ENCODE assay signal across 8 mouse cellular contexts in the genomic region with DNA sequence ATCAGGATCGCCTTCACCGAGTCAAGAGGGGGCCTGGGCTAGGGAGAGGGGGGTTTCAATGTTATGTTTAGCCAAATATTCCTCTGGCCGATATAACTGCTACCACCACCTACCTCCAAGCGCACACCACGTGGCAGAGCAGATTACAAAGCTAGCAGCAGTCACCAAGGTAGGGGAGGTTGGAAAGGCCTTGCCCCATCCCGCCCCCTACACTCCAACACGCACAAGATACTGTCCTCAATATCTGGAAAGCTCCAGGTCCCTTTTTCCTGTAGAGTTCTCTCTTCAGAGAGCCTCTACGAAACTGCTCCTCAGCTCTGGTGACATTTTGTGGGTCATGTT.
DNase-seq lines count a peak whose midpoint lies in the region; ATAC-seq and TF ChIP-seq lines count a peak whose summit lies in the region.

No protein-coding gene starts in this region.

- ATAC-seq in lung, embryonic 16.5 days (ENCODE audit: low read depth): no peak
- ATAC-seq in limb, embryonic 14.5 days (ENCODE audit: low FRiP score, low read depth): no peak
- ATAC-seq in neutrophil, adult 5-6 weeks (ENCODE audit: extremely low read depth, insufficient number of reproducible peaks, low FRiP score, poor library complexity, severe bottlenecking): peak; percentile 27; the same call in 1 of the 2 replicates

- WGBS in lung, embryonic 16.5 days: 10% methylated on average over 8 of the region's 8 CpGs
- WGBS in forebrain, embryonic 10.5 days: 1% methylated on average over 8 of the region's 8 CpGs
- WGBS in limb, embryonic 14.5 days: 6% methylated on average over 8 of the region's 8 CpGs

- peak overlapping the region; percentile 49 for H3K9ac ChIP-seq in lung, embryonic 16.5 days (ENCODE audit: low read length)
- H3K9ac ChIP-seq in limb, embryonic 14.5 days (ENCODE audit: low read depth, low read length, severe bottlenecking): no peak overlapping the region

- H3K4me1 ChIP-seq in lung, embryonic 16.5 days (replicated peaks; ENCODE audit: control insufficient read depth, insufficient read depth, low read length): peaks cover 21% of the 10 kb centered on the region
- peaks cover 50% of the 10 kb centered on the region for H3K4me1 ChIP-seq in forebrain, embryonic 10.5 days
- peaks cover 36% of the 10 kb centered on the region for H3K4me1 ChIP-seq in limb, embryonic 14.5 days (ENCODE audit: control insufficient read depth, insufficient read depth, low read length)

- H3K4me2 ChIP-seq in lung, embryonic 16.5 days (ENCODE audit: low read depth, low read length): peak overlapping the region; percentile 59
- peak overlapping the region; percentile 59 for H3K4me2 ChIP-seq in limb, embryonic 14.5 days (replicated peaks; ENCODE audit: low read depth, low read length, severe bottlenecking)

- no peak for DNase-seq in lung, postnatal 14 days
- DNase-seq in forebrain, embryonic 10.5 days (ENCODE audit: extremely low spot score, low spot score): no peak
- no peak for DNase-seq in limb, embryonic 14.5 days (ENCODE audit: low spot score)
- DNase-seq in embryo, embryonic 11 days: no peak
- DNase-seq in left cerebral cortex, adult 8-10 months (ENCODE audit: low spot score in 2 of 2): no peak
- no peak for DNase-seq in gastrocnemius, adult 8-10 months (ENCODE audit: low spot score in 2 of 2)

- H3K27ac ChIP-seq in lung, embryonic 16.5 days (ENCODE audit: low read length): peak overlapping the region; percentile 69
- H3K27ac ChIP-seq in forebrain, embryonic 10.5 days: peak overlapping the region; percentile 80
- H3K27ac ChIP-seq in limb, embryonic 14.5 days (replicated peaks; ENCODE audit: low read depth, low read length): peak overlapping the region; percentile 82; the same call in 1 of the 2 replicates

- no peaks in the 10 kb centered on the region for H3K27me3 ChIP-seq in lung, embryonic 16.5 days (ENCODE audit: control insufficient read depth, insufficient read depth, low read depth, low read length)
- H3K27me3 ChIP-seq in forebrain, embryonic 10.5 days (ENCODE audit: poor library complexity, severe bottlenecking): peaks cover 10% of the 10 kb centered on the region
- no peaks in the 10 kb centered on the region for H3K27me3 ChIP-seq in limb, embryonic 14.5 days (ENCODE audit: control insufficient read depth, insufficient read depth, low read length)

- H3K36me3 ChIP-seq in lung, embryonic 16.5 days (ENCODE audit: control insufficient read depth, insufficient read depth, low read length): no peaks in the 10 kb centered on the region
- H3K36me3 ChIP-seq in forebrain, embryonic 10.5 days (replicated peaks): no peaks in the 10 kb centered on the region
- no peaks in the 10 kb centered on the region for H3K36me3 ChIP-seq in limb, embryonic 14.5 days (ENCODE audit: control insufficient read depth, insufficient read depth, low read length)

- no peak for TF ChIP-seq POLR2A in limb, embryonic 14.5 days (IDR thresholded peaks at IDR 0.05; ENCODE audit: borderline replicate concordance, extremely low read depth, insufficient read depth, insufficient read length)

- no peaks in the 10 kb centered on the region for H3K9me3 ChIP-seq in lung, embryonic 16.5 days (ENCODE audit: control insufficient read depth, low read length)
- H3K9me3 ChIP-seq in forebrain, embryonic 10.5 days: no peaks in the 10 kb centered on the region
- H3K9me3 ChIP-seq in limb, embryonic 14.5 days (ENCODE audit: control insufficient read depth, low read length): no peaks in the 10 kb centered on the region

- peak overlapping the region; percentile 37 for H3K4me3 ChIP-seq in lung, embryonic 16.5 days (ENCODE audit: low read length)
- peak overlapping the region; percentile 40 for H3K4me3 ChIP-seq in forebrain, embryonic 10.5 days
- peak overlapping the region; percentile 33 for H3K4me3 ChIP-seq in limb, embryonic 14.5 days (replicated peaks; ENCODE audit: low read length)
